Mouse (Mus musculus): ENCODE measurements around the gene Rgs6.

DNA sequence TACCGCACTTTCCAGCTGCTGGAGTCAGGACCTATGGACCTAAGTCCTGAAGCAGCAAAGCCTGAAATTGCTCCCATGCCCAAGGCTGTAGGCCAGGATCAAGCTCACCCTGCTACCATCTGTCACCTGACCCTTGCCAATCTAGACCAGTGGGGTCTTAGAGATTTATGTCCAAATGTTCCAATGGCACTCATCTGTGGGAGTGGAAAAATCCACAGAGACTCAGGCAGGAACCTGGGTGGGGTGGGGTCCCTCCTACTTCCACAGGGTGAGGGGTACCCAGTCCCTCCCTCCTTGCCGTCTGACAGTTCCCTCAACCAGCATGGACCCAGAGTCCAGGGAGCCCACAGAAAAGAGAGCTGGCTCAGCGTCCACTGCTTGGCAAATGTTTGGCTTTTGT lies 622.6 kb downstream of the Rgs6 start:
- TF ChIP-seq POLR2A (IDR thresholded peaks at IDR 0.05; ENCODE audit: low read depth, low read length) (no peak), MAFK (IDR thresholded peaks at IDR 0.05; ENCODE audit: insufficient replicate concordance, low read length) (no peak), TBP (conservative IDR thresholded peaks at IDR 0.05; ENCODE audit: low read depth, low read length) (no peak), CTCF (conservative IDR thresholded peaks at IDR 0.05 in 1 of 2, IDR thresholded peaks at IDR 0.05 in 1 of 2; ENCODE audit: low read depth in 2 of 2, low read length in 2 of 2) (no peak), CHD1 (IDR thresholded peaks at IDR 0.05; ENCODE audit: low read depth, low read length) (no peak), RAD21 (IDR thresholded peaks at IDR 0.05; ENCODE audit: low read depth, low read length) (no peak)
